Comparison of ENCODE assay signal across 8 mouse cellular contexts in genomic region chr7:130520049-130520425, GRCm38 (mm10). TPM values are rescaled to one million over a fixed set of nuclear protein-coding genes. Genes with fewer than 3 reads are reported as not detected.
DNase-seq lines count a peak whose midpoint lies in the region; ATAC-seq and TF ChIP-seq lines count a peak whose summit lies in the region.

Gene Ate1 (minus strand): TSS chr7:130520369.

- whole genome bisulfite sequencing in lung, adult 2 months = 10% methylated on average over 20 of the region's 20 CpGs
- 19% methylated on average over 20 of the region's 20 CpGs for WGBS in heart, embryonic 10.5 days
- 21% methylated on average over 20 of the region's 20 CpGs for WGBS in midbrain, embryonic 14.5 days

- DNase-seq in lung, adult 2 months = no peak
- no peak for DNase-seq in lung, postnatal 25 days (ENCODE audit: low spot score)
- DNase-seq in heart, embryonic 10.5 days (ENCODE audit: low spot score) = no peak
- DNase-seq in layer of hippocampus, postnatal 25 days (ENCODE audit: extremely low spot score in 1 of 2, low spot score in 1 of 2) = no peak
- no peak for DNase-seq in midbrain, embryonic 14.5 days
- DNase-seq in thymus, postnatal 25 days = no peak
- no peak for DNase-seq in urinary bladder, adult 18-20 months (ENCODE audit: low spot score in 2 of 2)

- H3K36me3 ChIP-seq in heart, embryonic 10.5 days = peaks cover 2% of the 10 kb centered on the region
- H3K36me3 ChIP-seq in midbrain, embryonic 14.5 days (ENCODE audit: control insufficient read depth, insufficient read depth, low read length) = no peaks in the 10 kb centered on the region

- no peak for TF ChIP-seq POLR2A in lung, adult 2 months (IDR thresholded peaks at IDR 0.05; ENCODE audit: borderline replicate concordance, extremely low read depth, low read depth, low read length)

- peak within 1 kb of the TSS; percentile 100 for H3K27ac ChIP-seq in heart, embryonic 10.5 days
- peak within 1 kb of the TSS; percentile 98 for H3K27ac ChIP-seq in midbrain, embryonic 14.5 days (replicated peaks; ENCODE audit: low read depth, low read length)

- peak within 1 kb of the TSS; percentile 77 for H3K4me2 ChIP-seq in midbrain, embryonic 14.5 days (ENCODE audit: low read length)

- no peaks in the 10 kb centered on the region for H3K27me3 ChIP-seq in heart, embryonic 10.5 days (ENCODE audit: insufficient read depth, poor library complexity, severe bottlenecking)
- H3K27me3 ChIP-seq in midbrain, embryonic 14.5 days (ENCODE audit: control insufficient read depth, insufficient read depth, low read length) = no peaks in the 10 kb centered on the region

- H3K4me3 ChIP-seq in lung, adult 2 months (replicated peaks; ENCODE audit: extremely low read depth, low read depth, low read length) = peak within 1 kb of the TSS; percentile 99
- peak within 1 kb of the TSS; percentile 84 for H3K4me3 ChIP-seq in heart, embryonic 10.5 days
- H3K4me3 ChIP-seq in midbrain, embryonic 14.5 days (replicated peaks; ENCODE audit: low read depth, low read length) = peak within 1 kb of the TSS; percentile 89

- TF ChIP-seq CTCF in lung, adult 2 months (IDR thresholded peaks at IDR 0.05; ENCODE audit: insufficient read depth, low read length) = no peak

- no peak for ATAC-seq in common myeloid progenitor, adult 5-6 weeks (replicated peaks; ENCODE audit: low read depth, poor library complexity, severe bottlenecking)
- ATAC-seq in midbrain, embryonic 14.5 days (ENCODE audit: low FRiP score, low TSS enrichment) = no peak

- peak within 1 kb of the TSS; percentile 95 for H3K9ac ChIP-seq in midbrain, embryonic 14.5 days (replicated peaks; ENCODE audit: low read length)

- no peaks in the 10 kb centered on the region for H3K9me3 ChIP-seq in heart, embryonic 10.5 days
- no peaks in the 10 kb centered on the region for H3K9me3 ChIP-seq in midbrain, embryonic 14.5 days (ENCODE audit: control insufficient read depth, low read length)

- H3K4me1 ChIP-seq in lung, adult 2 months (ENCODE audit: control insufficient read depth, insufficient read depth, low read length) = no peaks in the 10 kb centered on the region; the same call in 1 of the 2 replicates
- peaks cover 27% of the 10 kb centered on the region for H3K4me1 ChIP-seq in heart, embryonic 10.5 days
- peaks cover 16% of the 10 kb centered on the region for H3K4me1 ChIP-seq in midbrain, embryonic 14.5 days (ENCODE audit: control insufficient read depth, insufficient read depth, low read length)

RNA-seq across cellular contexts. Expression of gene Ate1, which starts in this region (rescaled TPM):
- 6.1 and 12.5 TPM in 2 replicates for polyA plus RNA-seq in lung, adult 2 months (2012; rRNA removed)
- total RNA-seq in common myeloid progenitor, adult 5-6 weeks (2017) = 70.1 and 77.5 TPM in 2 replicates
- polyA plus RNA-seq in heart, embryonic 10.5 days (2016; fragmentation: Nextera tagmentation; extraction: Ambion mirVana) = 59.2 and 62.6 TPM in 2 replicates
- 10 to 100 TPM; 65.3 to 66.7 TPM for total RNA-seq in layer of hippocampus, postnatal 25 days (2021)
- 113 and 122 TPM in 2 replicates for polyA plus RNA-seq in midbrain, embryonic 14.5 days (2014; fragmentation: Nextera tagmentation; extraction: Ambion mirVana)
